Mouse (Mus musculus): ENCODE results near the gene Cbx2. TPM values are rescaled to one million over a fixed set of nuclear protein-coding genes. Genes with fewer than 3 reads are reported as not detected.

The Cbx2 gene
- polyA plus RNA-seq, 1 experiment from 2014 or later, result 17.4 TPM

DNA sequence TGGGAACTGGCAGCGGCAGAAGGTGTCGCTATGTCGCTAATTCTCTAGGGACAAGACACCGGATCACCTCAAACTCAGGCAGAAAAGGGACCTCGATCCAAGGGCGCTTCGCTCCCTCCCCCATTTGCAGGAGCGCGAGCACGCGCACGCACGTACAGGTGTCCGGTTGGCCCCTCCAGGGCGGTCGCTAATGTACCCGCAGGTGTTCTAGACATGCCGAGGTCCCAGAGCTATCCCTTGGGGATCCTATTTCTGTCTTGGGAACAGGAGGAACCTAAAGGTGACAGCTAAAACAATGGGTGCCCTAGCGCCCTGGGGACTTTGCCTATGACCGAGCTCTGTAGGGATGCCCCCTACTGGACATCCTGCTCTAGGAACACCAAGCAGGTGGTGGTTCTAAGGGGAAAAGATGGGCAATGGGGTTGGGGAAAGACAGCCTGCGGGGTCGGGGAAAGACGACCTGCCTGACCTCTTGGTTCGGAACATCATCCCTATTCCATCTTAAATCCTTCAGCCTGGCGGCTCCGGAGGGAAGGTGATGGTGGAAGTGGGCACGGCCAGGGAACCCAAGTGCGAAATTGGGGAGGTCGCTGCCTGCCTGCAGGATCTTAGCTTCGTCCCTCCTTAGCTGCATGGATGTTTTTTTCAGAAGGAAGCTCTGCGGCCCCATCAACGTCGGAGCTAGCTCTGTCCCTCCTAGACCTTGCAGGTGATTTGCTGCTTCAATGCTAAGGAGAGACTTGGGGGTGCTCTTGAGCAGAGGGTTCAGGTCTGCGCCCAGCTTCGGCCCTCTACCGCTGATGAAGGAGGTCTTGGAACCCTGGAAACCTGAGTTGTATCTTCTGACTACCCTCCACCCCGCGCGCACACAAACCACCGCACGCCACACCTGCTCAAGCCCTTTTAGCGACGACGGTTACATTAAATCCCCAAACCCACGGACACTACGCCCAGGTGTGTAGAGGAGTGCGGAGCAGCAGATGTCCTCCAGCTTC lies 31.9 kb downstream of the Cbx2 start:
- peak overlapping the region; percentile 95 for H3K9ac ChIP-seq
- peak overlapping the region; percentile 93 for H3K4me2 ChIP-seq
- WGBS, result 1% methylated on average over 47 of the region's 47 CpGs
- no peaks in the 10 kb centered on the region for H3K9me3 ChIP-seq
- H3K36me3 ChIP-seq, result no peaks in the 10 kb centered on the region
- ATAC-seq (ENCODE audit: low read depth), result no peak
- peak overlapping the region; percentile 54 for H3K4me3 ChIP-seq
- peak overlapping the region; percentile 96 for H3K27ac ChIP-seq (replicated peaks)
- peaks cover 73% of the 10 kb centered on the region for H3K27me3 ChIP-seq
- H3K4me1 ChIP-seq (replicated peaks), result peaks cover 72% of the 10 kb centered on the region

DNA sequence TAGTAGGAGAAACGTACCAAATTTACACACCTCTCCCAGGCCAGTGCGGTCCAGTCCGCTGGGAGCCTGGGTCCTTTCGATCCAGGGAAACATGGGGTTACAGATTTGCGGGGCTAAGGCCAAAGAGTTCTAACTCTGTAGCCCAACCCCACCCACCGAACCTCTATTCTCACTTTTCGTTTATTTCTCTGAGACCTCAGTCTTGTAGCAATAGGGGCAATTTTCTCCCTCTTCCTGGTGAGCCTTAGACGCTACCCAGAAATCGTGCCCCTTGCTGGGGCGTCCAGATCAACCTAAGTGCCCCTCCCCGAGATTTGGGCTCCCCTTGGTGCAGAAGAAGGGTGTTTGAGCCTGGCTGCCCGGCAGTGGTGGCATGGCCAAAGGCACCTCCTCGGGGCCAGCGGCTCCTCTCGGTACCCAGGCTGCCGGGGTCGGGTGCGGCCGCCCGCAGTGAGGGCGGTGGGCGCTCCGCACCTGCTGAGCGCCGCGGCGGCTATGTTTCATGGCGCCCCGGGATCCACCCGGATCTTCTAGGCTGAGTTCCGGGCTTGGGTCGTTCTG lies 32.9 kb downstream of the Cbx2 start:
- Histone ChIP-seq H3K4me1 (replicated peaks) (peaks cover 72% of the 10 kb centered on the region), H3K36me3 (no peaks in the 10 kb centered on the region), H3K4me3 (peak overlapping the region; percentile 54), H3K9me3 (no peaks in the 10 kb centered on the region), H3K9ac (peak overlapping the region; percentile 95), H3K4me2 (peak overlapping the region; percentile 93), H3K27me3 (peaks cover 73% of the 10 kb centered on the region), H3K27ac (replicated peaks) (peak overlapping the region; percentile 18; the same call in 1 of the 2 replicates)
- WGBS, result under 1% methylated on average over 32 of the region's 32 CpGs
- no peak for ATAC-seq (ENCODE audit: low read depth)

DNA sequence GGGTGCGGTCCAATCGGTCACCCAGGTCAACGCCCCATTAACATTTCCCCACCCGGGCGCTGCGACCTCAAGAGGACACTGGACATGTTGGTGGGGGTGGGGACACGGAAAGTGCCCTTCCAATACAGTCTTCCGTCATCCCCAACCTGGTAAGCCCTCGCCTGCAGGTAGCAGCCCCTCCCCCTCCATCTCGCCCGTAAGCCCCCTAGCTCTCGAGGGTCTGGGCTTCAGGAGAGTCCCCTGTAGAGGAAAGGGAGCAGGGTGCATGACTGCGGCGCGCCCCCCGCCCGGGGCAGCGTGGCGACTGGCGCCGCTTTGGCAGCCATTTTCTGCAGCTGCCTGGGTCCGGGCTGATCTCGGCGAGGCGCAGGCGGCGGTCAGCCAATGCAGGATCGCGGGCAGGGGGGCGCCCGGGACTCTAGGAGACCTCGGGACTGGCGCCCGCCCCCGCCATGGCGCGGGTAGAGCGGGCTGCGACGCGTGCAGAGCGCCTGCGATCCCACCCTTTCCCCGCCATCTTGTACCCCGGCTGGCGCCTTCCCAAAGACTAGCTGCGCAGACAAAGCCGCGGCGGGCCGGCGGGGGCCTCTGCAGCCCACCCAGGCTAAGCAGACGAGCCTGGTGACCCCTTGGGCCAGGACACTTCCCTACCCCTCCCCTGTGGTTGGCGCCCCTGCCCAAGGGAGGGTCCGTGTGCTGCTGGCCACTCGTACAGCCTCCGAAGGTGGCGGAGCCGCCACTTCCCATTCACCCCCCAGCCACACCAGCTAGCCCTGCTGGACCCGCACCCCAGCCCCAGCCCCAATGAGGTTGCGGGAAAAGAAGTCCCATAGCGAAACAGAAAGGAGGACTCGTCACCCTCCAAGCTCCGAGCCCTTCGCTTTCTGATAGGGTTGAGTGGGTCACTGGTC lies 33.8 kb downstream of the Cbx2 start:
- ATAC-seq (ENCODE audit: low read depth), result peak; percentile 5; the same call in 1 of the 2 replicates
- Histone ChIP-seq H3K4me3 (peak overlapping the region; percentile 54), H3K27me3 (peaks cover 73% of the 10 kb centered on the region), H3K4me1 (replicated peaks) (peaks cover 72% of the 10 kb centered on the region), H3K27ac (replicated peaks) (peak overlapping the region; percentile 86), H3K36me3 (no peaks in the 10 kb centered on the region), H3K9ac (peak overlapping the region; percentile 95), H3K9me3 (no peaks in the 10 kb centered on the region), H3K4me2 (peak overlapping the region; percentile 93)
- under 1% methylated on average over 65 of the region's 65 CpGs for WGBS

DNA sequence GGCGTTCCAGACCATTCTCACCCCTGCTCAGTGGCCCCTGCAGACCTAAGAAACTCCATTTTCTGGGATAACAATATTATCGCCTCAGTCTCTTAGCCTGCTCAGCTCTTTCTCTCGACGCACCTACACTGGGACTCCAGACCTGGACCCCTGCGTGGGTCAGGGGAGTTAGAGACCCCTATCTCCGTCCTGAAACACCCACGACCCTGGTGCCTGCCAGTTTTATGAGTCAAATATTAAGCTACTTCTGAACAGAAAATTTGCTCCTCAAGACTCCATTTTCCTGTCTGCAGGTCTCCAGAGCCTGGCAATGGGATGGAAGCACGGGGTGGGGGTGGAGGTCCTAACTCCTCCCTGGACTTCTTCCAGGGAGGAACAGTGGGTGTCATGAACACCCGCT lies 34.5 kb downstream of the Cbx2 start:
- Histone ChIP-seq H3K9ac (peak overlapping the region; percentile 95), H3K4me3 (peak overlapping the region; percentile 54), H3K4me1 (replicated peaks) (peaks cover 68% of the 10 kb centered on the region), H3K4me2 (peak overlapping the region; percentile 93), H3K9me3 (no peaks in the 10 kb centered on the region), H3K27me3 (peaks cover 73% of the 10 kb centered on the region), H3K27ac (replicated peaks) (peak overlapping the region; percentile 86; the same call in 1 of the 2 replicates), H3K36me3 (no peaks in the 10 kb centered on the region)
- ATAC-seq (ENCODE audit: low read depth), result no peak
- under 1% methylated on average over 9 of the region's 9 CpGs for WGBS

DNA sequence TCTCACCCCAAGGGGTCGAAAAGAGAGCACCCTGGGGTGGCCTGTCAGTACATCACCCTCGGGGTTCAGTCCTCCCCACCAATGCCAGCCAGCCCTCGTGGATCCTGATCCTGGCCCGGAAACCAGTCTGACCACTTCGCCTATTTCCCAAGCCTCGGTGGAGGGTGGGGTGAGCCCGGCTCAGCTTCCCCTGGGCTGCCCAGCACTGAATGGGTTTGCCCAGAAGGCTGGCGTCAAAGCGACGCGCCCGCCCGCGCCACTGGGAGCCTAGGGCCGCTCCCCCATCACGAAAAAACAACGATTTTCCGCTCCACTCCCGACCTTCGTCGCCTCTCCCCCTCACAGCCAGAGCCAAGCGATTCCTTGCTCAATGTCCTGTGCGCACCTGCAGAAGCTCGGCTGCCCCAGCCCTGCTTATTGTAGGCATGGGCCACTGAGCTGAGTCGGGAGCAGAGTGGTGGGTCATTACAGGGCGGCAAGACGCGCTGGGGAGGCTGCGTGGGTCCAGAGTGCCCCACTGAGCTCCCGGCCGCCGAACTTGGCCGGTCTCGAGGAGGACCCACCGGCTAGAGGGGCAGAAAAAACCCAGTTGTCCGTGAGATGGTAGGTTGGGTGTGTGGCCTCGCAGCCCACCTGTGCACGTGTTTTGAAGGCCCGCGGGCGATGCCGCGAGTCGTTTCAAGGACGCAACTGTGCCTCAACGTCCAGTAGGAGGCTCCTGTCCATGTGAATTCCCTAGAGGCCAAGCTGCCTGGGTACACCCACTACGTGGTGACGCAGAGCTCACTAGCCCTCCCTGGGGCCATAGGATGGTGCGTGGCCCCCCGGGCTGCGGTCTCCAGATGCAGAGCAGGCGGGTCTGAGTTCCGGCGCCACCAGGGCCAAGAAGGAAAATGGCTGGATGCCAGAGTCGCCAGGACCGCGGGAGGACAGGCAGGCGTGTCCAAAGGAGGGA lies 35.6 kb downstream of the Cbx2 start:
- Histone ChIP-seq H3K9ac (peak overlapping the region; percentile 47; the same call in 1 of the 2 replicates), H3K4me1 (replicated peaks) (peaks cover 59% of the 10 kb centered on the region)

DNA sequence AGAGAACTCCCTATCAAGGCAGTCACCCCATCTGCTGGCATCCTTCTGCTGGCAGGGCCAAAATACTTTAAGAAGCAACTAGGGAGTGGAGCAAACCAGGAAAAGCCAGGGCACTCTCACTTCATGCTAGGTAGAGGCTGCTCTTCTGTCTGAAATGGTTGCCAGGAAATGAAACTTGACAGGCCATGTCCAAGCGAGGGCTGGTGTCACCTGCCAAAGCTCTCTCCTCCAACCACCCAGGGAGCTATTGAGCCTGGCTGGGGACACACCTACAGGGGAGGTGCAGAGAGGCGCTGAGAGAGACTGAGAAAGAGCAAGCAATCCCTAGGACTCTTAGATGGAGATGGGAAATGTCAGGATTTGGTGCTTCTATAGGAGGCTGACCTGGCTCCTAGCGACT lies 36.5 kb downstream of the Cbx2 start:
- H3K36me3 ChIP-seq, result no peaks in the 10 kb centered on the region
- peaks cover 81% of the 10 kb centered on the region for H3K27me3 ChIP-seq
- H3K9me3 ChIP-seq, result no peaks in the 10 kb centered on the region
- no peak overlapping the region for H3K9ac ChIP-seq
- no peak overlapping the region for H3K27ac ChIP-seq (replicated peaks)
- WGBS, result 11% methylated on average over 3 of the region's 3 CpGs
- peaks cover 51% of the 10 kb centered on the region for H3K4me1 ChIP-seq (replicated peaks)
- no peak overlapping the region for H3K4me2 ChIP-seq
- ATAC-seq (ENCODE audit: low read depth), result no peak
- no peak overlapping the region for H3K4me3 ChIP-seq

More for the DNA sequence above, 35.6 kb downstream of the Cbx2 start:
- ATAC-seq (ENCODE audit: low read depth), result no peak
- no peak overlapping the region for H3K27ac ChIP-seq (replicated peaks)
- H3K4me3 ChIP-seq, result peak overlapping the region; percentile 12
- no peaks in the 10 kb centered on the region for H3K9me3 ChIP-seq
- H3K36me3 ChIP-seq, result no peaks in the 10 kb centered on the region
- WGBS, result 2% methylated on average over 58 of the region's 58 CpGs
- H3K27me3 ChIP-seq, result peaks cover 77% of the 10 kb centered on the region
- peak overlapping the region; percentile 93 for H3K4me2 ChIP-seq

DNA sequence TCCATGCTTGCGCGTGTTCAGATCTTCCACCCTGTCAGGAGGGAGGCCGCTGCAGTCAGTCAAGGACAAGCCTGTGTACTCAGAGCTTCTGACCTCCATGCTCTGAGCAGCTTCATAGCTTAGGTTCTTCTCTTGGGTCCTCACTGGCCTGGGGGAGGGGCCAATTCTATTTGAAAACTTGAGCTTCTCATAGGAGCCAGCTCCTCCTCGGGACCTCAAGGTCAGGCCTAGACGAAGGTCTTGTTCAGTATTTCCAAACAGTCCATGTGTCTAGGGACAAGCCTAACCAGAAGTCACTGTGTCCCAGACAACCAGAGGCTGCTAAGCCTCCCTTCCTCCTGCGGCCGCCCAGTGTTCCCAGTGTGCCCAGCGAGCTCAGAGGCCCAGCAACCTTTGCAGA lies 44.1 kb downstream of the Cbx2 start:
- Histone ChIP-seq H3K9me3 (no peaks in the 10 kb centered on the region), H3K27ac (replicated peaks) (no peak overlapping the region), H3K4me1 (replicated peaks) (no peaks in the 10 kb centered on the region), H3K4me3 (no peak overlapping the region), H3K27me3 (peaks cover 58% of the 10 kb centered on the region), H3K4me2 (no peak overlapping the region), H3K9ac (no peak overlapping the region), H3K36me3 (no peaks in the 10 kb centered on the region)
- WGBS, result 82% methylated on average over 8 of the region's 8 CpGs
- no peak for ATAC-seq (ENCODE audit: low read depth)

DNA sequence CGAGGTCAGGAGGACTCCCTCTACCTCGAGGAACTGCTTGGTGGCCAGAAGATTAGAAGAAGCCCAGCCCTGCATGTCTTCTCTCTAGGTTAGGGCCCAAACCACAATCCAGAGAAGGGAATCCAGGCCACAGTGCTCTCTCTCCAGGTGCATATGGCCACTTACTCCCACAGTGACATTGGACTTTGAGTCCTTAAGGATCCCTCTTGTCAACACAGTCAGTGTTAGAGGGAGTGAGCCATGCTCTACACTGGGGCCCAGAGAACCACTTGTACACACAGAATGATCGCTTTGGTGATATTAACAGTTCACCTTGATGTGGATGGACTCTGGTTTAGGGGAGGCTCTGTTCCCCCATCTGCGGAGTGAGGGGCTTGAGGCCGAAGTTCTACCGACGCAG lies 49.5 kb downstream of the Cbx2 start:
- Histone ChIP-seq H3K4me2 (no peak overlapping the region), H3K4me1 (replicated peaks) (0 out of 2 replicates have a peak, but pooled peaks cover 16% of the 10 kb centered on the region), H3K4me3 (no peak overlapping the region), H3K9me3 (no peaks in the 10 kb centered on the region), H3K9ac (no peak overlapping the region), H3K36me3 (no peaks in the 10 kb centered on the region), H3K27me3 (peaks cover 47% of the 10 kb centered on the region), H3K27ac (replicated peaks) (no peak overlapping the region)
- ATAC-seq (ENCODE audit: low read depth), result no peak
- 85% methylated on average over 7 of the region's 7 CpGs for WGBS

DNA sequence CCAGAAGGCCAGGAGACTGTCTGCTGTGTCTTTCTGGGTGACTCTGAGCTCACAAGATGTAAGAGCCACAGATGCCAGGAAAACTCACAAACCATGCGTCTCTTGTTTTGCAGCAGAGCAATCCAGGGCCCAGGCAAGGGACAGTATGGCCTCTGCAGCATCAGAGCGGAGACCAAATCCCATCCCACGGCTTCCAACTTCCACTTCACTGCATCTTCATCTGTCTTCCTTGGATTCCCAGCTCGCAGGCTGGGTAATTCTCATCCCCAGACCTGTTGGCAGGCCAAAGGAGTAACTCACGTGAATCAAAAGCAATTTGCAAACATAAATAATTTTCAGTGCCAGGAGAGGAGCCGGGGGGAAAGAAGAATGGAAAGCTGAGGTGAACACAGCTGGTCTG lies 50.2 kb downstream of the Cbx2 start:
- H3K4me1 ChIP-seq (replicated peaks), result peaks cover 21% of the 10 kb centered on the region
- H3K36me3 ChIP-seq, result peaks cover 4% of the 10 kb centered on the region; the same call in 1 of the 2 replicates
- H3K4me2 ChIP-seq, result no peak overlapping the region
- 66% methylated on average over 6 of the region's 6 CpGs for WGBS
- ATAC-seq (ENCODE audit: low read depth), result no peak
- peaks cover 45% of the 10 kb centered on the region for H3K27me3 ChIP-seq
- no peak overlapping the region for H3K9ac ChIP-seq
- no peak overlapping the region for H3K4me3 ChIP-seq
- H3K27ac ChIP-seq (replicated peaks), result no peak overlapping the region
- no peaks in the 10 kb centered on the region for H3K9me3 ChIP-seq

DNA sequence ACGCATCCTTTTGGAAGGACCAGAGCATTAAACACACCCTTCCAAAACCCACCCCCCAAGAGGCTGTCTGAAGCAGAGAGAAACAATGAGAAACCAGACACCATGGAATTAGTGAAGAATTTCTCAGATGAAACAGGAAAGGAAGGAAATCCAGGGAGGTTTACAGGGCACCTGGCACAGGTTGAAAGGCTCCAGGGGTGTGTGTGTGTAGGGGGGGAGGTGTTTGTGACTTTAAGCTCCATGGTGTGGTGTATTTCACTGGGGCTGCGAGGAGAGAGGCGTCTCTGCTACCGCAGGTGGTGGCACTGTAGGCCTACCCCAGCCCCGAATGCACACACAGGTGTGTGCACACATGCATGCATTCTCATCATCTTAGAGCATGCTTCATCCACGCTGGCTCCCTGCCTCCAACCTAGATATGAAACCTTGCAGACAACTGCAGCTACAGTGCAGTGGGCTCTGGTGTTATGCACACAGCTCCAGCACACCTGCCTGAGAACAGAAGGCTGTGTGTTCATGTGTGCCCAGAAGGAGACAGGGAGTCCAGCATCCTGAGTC lies 51.2 kb downstream of the Cbx2 start:
- peaks cover 30% of the 10 kb centered on the region for H3K4me1 ChIP-seq (replicated peaks)
- H3K27ac ChIP-seq (replicated peaks), result no peak overlapping the region

More for the DNA sequence above, 51.2 kb downstream of the Cbx2 start:
- Histone ChIP-seq H3K36me3 (peaks cover 4% of the 10 kb centered on the region; the same call in 1 of the 2 replicates), H3K9me3 (no peaks in the 10 kb centered on the region), H3K4me2 (no peak overlapping the region), H3K4me3 (no peak overlapping the region), H3K27me3 (peaks cover 44% of the 10 kb centered on the region), H3K9ac (no peak overlapping the region)
- 63% methylated on average over 6 of the region's 6 CpGs for WGBS
- no peak for ATAC-seq (ENCODE audit: low read depth)

Data from neural tube, embryonic 13.5 days (tissue).